Mouse (Mus musculus): ENCODE measurements around the gene Isg20l2. TPM values are rescaled to one million over a fixed set of nuclear protein-coding genes. Genes with fewer than 3 reads are reported as not detected.

Isg20l2 gene
- polyA plus RNA-seq, 1 experiment from 2014 or later: 40.4 TPM

DNA sequence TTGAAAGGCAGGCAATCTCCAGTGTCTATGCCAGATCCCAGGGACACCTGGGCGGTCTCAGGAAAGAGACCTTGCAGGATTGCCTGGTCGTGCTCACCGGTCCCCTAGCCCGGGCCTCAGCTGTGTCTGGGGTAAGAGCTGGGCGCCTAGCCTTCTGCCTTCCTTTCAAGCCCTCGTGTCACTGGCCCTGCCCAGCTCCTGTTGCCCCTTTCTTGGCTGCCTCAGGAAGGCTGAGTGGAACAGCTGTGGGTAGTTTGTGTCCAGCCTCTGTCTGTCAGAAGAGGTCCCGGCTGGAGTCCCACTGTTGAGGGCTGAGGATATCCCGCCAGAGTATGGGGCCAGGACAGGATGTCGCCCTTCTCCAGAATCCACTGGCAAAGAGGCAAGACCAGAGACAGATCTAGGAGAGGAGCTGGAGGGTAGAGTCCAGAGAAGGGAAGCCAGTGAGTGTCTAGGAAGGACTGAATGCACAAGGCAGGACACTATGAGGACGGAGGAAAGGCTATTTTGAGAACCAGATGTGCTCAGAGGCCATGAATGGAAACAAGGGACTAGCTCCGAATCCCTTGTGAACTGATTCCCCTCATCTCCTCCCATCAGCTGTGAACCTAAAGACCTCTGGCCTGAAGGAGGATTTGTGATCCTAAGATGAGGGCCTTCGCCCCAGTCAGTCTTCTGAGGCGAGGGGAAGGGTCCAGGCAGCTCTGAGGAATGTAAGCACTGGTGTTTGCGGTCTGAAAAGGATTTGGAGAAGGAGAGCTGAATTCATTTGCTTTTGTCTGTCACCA, 43.7 kb downstream of the Isg20l2 start:
- TF ChIP-seq CTCF (IDR thresholded peaks at IDR 0.05; ENCODE audit: low read depth): no peak
- DNase-seq (ENCODE audit: low spot score) (no peak), ATAC-seq (replicated peaks; ENCODE audit: low FRiP score, low read depth) (no peak)
- Histone ChIP-seq H3K27ac (no peak overlapping the region), H3K27me3 (ENCODE audit: insufficient read depth, low read length) (no peaks in the 10 kb centered on the region), H3K4me2 (ENCODE audit: low read length) (peak overlapping the region; percentile 84), H3K36me3 (ENCODE audit: insufficient read depth, low read length) (peaks cover 7% of the 10 kb centered on the region; the same call in 1 of the 2 replicates), H3K4me1 (replicated peaks; ENCODE audit: insufficient read depth, low read length) (peaks cover 27% of the 10 kb centered on the region), H3K4me3 (replicated peaks; ENCODE audit: low read depth, low read length) (peak overlapping the region; percentile 53), H3K9ac (ENCODE audit: low read depth, low read length) (peak overlapping the region; percentile 43; the same call in 1 of the 2 replicates), H3K9me3 (replicated peaks; ENCODE audit: low read length) (no peaks in the 10 kb centered on the region)
- WGBS: 51% methylated on average over 14 of the region's 14 CpGs

GRCm38 (mm10) chr3:87974381-87974987, 44.4 kb downstream of the Isg20l2 start:
- WGBS: 34% methylated on average over 12 of the region's 12 CpGs
- Histone ChIP-seq H3K4me1 (replicated peaks; ENCODE audit: insufficient read depth, low read length) (peaks cover 27% of the 10 kb centered on the region), H3K9ac (ENCODE audit: low read depth, low read length) (peak overlapping the region; percentile 43; the same call in 1 of the 2 replicates), H3K4me2 (ENCODE audit: low read length) (peak overlapping the region; percentile 84), H3K27me3 (ENCODE audit: insufficient read depth, low read length) (no peaks in the 10 kb centered on the region), H3K9me3 (replicated peaks; ENCODE audit: low read length) (no peaks in the 10 kb centered on the region), H3K4me3 (replicated peaks; ENCODE audit: low read depth, low read length) (0 out of 2 replicates have a peak overlapping the region, but pooled peaks have one; percentile 4), H3K27ac (no peak overlapping the region), H3K36me3 (ENCODE audit: insufficient read depth, low read length) (peaks cover 7% of the 10 kb centered on the region; the same call in 1 of the 2 replicates)
- ATAC-seq (replicated peaks; ENCODE audit: low FRiP score, low read depth): no peak
- no peak for TF ChIP-seq CTCF (IDR thresholded peaks at IDR 0.05; ENCODE audit: low read depth)
- DNase-seq (ENCODE audit: low spot score): no peak

DNA sequence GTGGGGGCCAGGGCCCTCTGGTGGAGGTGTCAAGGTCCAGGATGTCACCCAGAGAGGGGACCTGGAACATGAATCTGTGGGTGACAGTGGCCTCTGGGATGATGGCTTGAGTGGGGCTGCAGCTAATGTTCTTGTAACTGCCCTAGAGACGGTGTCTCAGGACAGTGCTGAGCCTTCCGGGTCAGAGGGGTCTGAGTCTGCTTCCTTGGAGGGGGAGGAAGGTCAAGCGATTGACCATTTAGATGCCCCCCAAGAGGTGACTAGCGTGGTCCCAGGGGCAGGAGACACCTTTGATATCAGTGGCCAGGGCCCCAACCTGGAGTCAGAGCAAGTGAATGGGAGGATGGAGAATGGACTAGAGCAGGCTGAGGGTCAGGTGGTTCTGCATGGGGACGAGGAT, 49.4 kb downstream of the Isg20l2 start:
- Histone ChIP-seq H3K4me1 (replicated peaks; ENCODE audit: insufficient read depth, low read length) (peaks cover 34% of the 10 kb centered on the region), H3K4me2 (ENCODE audit: low read length) (no peak overlapping the region), H3K4me3 (replicated peaks; ENCODE audit: low read depth, low read length) (no peak overlapping the region), H3K9ac (ENCODE audit: low read depth, low read length) (no peak overlapping the region), H3K27ac (no peak overlapping the region), H3K27me3 (ENCODE audit: insufficient read depth, low read length) (no peaks in the 10 kb centered on the region), H3K9me3 (replicated peaks; ENCODE audit: low read length) (no peaks in the 10 kb centered on the region), H3K36me3 (ENCODE audit: insufficient read depth, low read length) (peaks cover 7% of the 10 kb centered on the region; the same call in 1 of the 2 replicates)
- ATAC-seq (replicated peaks; ENCODE audit: low FRiP score, low read depth) (no peak), DNase-seq (ENCODE audit: low spot score) (no peak)
- WGBS: 83% methylated on average over 5 of the region's 5 CpGs
- no peak for TF ChIP-seq CTCF (IDR thresholded peaks at IDR 0.05; ENCODE audit: low read depth)

DNA sequence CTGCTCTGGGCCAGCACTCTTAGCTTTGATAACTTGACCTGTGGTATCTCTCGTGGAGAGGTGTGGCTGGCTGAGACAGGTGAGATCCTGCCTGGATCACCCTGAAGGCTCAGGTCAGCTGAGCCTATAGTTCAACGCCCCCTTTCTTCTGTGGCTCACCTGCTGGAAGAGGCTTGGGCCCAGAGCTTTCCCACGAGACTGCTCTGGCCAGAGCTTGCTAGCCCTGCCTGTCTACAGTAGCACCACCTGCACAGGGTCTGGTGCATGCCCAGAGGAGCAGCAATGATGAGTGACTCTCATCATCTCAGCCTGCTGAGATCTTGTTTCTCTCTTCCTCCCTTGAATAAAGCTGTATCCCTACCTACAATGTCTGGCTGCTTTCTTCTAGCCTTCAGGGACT, 50.0 kb downstream of the Isg20l2 start:
- no peak overlapping the region for H3K9ac ChIP-seq (ENCODE audit: low read depth, low read length)
- peaks cover 34% of the 10 kb centered on the region for H3K4me1 ChIP-seq (replicated peaks; ENCODE audit: insufficient read depth, low read length)
- no peak for TF ChIP-seq CTCF (IDR thresholded peaks at IDR 0.05; ENCODE audit: low read depth)
- no peak overlapping the region for H3K4me3 ChIP-seq (replicated peaks; ENCODE audit: low read depth, low read length)
- no peaks in the 10 kb centered on the region for H3K27me3 ChIP-seq (ENCODE audit: insufficient read depth, low read length)
- H3K4me2 ChIP-seq (ENCODE audit: low read length): no peak overlapping the region
- H3K27ac ChIP-seq: peak overlapping the region; percentile 20; the same call in 1 of the 2 replicates
- ATAC-seq (replicated peaks; ENCODE audit: low FRiP score, low read depth): no peak
- H3K9me3 ChIP-seq (replicated peaks; ENCODE audit: low read length): no peaks in the 10 kb centered on the region
- DNase-seq (ENCODE audit: low spot score): no peak
- 54% methylated on average over 3 of the region's 3 CpGs for WGBS
- peaks cover 7% of the 10 kb centered on the region; the same call in 1 of the 2 replicates for H3K36me3 ChIP-seq (ENCODE audit: insufficient read depth, low read length)

DNA sequence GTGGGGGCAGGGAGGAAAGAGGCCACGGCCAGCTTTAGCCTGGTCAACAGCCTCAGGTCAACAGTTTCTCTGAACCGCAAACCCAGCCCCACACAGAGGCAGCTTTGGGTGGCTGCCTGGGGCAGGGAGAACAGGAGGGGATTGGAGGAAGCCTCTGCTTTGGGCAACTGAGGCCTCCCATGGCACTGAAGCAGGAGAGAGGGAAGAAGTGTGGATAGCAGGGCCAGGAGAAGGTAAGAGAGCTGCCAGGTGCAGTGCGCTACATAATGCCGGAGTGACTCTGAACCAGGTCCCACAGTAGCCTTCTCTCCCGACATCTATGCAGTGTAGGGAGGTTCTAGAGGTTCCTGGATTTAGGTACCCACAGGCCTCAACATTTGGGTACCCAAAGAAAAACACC, 50.6 kb downstream of the Isg20l2 start:
- Histone ChIP-seq H3K36me3 (ENCODE audit: insufficient read depth, low read length) (peaks cover 7% of the 10 kb centered on the region; the same call in 1 of the 2 replicates), H3K9me3 (replicated peaks; ENCODE audit: low read length) (no peaks in the 10 kb centered on the region), H3K4me2 (ENCODE audit: low read length) (no peak overlapping the region), H3K27ac (0 out of 2 replicates have a peak overlapping the region, but pooled peaks have one; percentile 86), H3K4me3 (replicated peaks; ENCODE audit: low read depth, low read length) (no peak overlapping the region), H3K4me1 (replicated peaks; ENCODE audit: insufficient read depth, low read length) (peaks cover 38% of the 10 kb centered on the region), H3K27me3 (ENCODE audit: insufficient read depth, low read length) (no peaks in the 10 kb centered on the region), H3K9ac (ENCODE audit: low read depth, low read length) (no peak overlapping the region)
- no peak for TF ChIP-seq CTCF (IDR thresholded peaks at IDR 0.05; ENCODE audit: low read depth)
- 53% methylated on average over 5 of the region's 5 CpGs for WGBS
- ATAC-seq (replicated peaks; ENCODE audit: low FRiP score, low read depth): no peak
- DNase-seq (ENCODE audit: low spot score): no peak

- ATAC-seq (replicated peaks; ENCODE audit: low FRiP score, low read depth): no peak
- H3K4me2 ChIP-seq (ENCODE audit: low read length): no peak overlapping the region
- no peak overlapping the region for H3K4me3 ChIP-seq (replicated peaks; ENCODE audit: low read depth, low read length)
- H3K4me1 ChIP-seq (replicated peaks; ENCODE audit: insufficient read depth, low read length): peaks cover 44% of the 10 kb centered on the region
- WGBS: 71% methylated on average over 6 of the region's 6 CpGs
- no peaks in the 10 kb centered on the region for H3K9me3 ChIP-seq (replicated peaks; ENCODE audit: low read length)
- peak overlapping the region; percentile 86 for H3K27ac ChIP-seq
- no peak for DNase-seq (ENCODE audit: low spot score)
- H3K36me3 ChIP-seq (ENCODE audit: insufficient read depth, low read length): peaks cover 7% of the 10 kb centered on the region; the same call in 1 of the 2 replicates
- TF ChIP-seq CTCF (IDR thresholded peaks at IDR 0.05; ENCODE audit: low read depth): no peak
- H3K27me3 ChIP-seq (ENCODE audit: insufficient read depth, low read length): no peaks in the 10 kb centered on the region
- no peak overlapping the region for H3K9ac ChIP-seq (ENCODE audit: low read depth, low read length)
Observed at GRCm38 (mm10) chr3:87981214-87981760, 51.2 kb downstream of the Isg20l2 start.
